Mouse (Mus musculus) telencephalon, adult 2 months (tissue): ENCODE measurements around the gene Olfr979.
"Not testable (repeated sequence)": the region's sequence is repeated elsewhere in the genome, so short reads cannot be mapped to it uniquely, and the experiment has no call there.

Experiments used
- DNase-seq: peaks from one replicate; pipeline ENCODE4 v3.0.0-alpha.2; 2011; ENCODE audit warnings: low read depth, low spot score

Gene Olfr979

DNA sequence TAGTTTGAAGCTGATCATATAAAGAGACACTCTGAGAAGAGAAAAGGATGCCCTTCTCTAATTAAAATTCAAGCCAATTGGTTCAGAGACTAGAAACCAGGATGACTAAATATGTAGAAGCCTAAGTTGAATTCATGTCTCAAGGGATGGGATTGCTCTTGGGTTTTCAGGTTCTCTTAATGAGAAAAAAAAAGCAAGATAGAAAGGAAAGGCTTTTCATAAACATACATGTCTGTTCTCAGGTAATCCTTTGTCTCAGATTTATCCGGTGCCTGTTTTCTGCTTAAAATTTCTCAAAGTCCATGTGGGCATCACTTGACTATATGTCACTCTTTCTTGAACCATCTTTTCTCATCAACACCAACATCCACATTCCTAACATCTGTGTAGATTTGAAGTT, at the start of gene Olfr979:
TSS of gene Olfr979 (minus strand) at position 101 of the 400 bp plus-strand sequence.
- no peak for DNase-seq

DNA sequence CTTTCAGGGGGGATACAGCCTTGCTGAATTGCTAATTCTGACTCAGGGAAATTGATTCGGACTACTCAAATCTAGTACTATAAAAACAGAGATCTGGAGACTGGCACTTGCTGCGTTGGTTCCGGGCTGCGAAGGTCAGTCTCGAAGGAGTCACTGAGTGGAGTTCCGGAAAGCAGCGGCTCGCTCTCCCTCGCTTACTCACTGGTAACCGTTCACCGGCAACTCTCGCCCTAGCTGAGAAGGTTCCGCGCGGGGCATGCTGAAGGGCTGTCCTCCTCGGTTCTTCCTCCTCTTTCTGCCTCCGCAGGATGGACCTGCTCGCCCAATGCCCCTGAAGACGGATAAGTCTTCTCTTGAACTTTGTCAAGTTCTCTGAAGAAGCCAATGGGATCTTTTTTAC, 46.9 kb upstream of the Olfr979 start:
- DNase-seq: no peak

DNA sequence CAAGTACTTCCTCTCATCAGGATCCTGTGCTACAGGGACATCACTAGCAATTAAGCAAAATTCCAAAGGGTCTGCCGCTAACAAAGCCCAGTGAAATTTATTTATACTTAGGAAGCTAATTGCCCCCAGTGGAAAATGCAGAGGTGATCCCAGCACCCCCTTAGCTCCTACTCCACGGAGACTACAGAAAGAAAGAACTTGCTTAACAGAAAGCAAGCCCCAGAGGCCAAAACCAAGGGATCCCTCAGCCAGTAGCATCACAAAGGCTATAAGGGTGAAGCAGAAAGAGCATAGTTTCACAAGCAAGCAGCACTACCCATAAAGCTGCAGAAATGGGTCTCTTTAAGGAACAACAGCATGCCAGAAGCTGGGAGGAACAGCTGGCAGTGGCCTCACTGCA, 17.9 kb upstream of the Olfr979 start, which contains the start of gene Olfr981:
TSS of gene Olfr981 (plus strand) at position 301 of the 400 bp plus-strand sequence.
- no peak for DNase-seq

DNA sequence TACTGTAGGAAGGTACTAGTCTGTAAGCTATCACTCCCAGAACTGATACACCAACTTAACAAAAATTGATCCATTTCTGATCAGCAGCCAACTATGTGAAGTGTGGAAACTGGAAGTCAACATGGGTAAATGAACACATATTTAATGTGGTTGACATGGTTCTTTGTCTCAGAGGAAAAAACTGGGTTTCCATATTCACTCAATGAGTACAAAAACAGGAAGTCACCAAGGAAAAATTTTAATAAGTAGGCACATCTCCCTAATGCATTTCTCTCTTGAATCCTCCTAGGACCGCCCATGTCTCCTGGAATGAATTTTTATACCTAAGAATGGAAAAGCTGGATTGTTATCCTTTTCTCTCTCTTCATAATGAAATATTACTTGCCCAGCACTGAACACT, 6.2 kb upstream of the Olfr979 start, which contains the start of gene Olfr980:
TSS of gene Olfr980 (minus strand) at position 101 of the 400 bp plus-strand sequence.
- DNase-seq: no peak

DNA sequence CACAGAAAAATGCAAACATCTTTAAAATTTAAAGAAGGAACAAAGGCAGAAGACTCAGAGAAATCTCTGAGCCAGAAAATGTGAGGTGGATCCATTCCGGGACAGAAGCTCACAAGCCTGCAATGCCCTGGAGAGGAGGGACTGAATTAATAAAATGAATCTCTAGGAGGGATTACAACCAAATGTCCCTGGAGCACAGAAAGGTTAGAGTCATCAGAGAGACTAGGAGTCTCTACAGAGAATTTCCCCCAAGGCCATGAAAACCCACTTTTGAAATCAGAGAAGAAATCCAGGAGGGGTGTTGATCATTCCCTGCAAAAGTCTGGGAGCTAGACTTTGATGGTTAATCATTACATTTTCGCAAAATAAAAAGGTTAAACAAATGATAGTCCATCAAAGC, 11.5 kb downstream of the Olfr979 start, which contains the start of gene Olfr978:
TSS of gene Olfr978 (plus strand) at position 301 of the 400 bp plus-strand sequence.
- DNase-seq: no peak

DNA sequence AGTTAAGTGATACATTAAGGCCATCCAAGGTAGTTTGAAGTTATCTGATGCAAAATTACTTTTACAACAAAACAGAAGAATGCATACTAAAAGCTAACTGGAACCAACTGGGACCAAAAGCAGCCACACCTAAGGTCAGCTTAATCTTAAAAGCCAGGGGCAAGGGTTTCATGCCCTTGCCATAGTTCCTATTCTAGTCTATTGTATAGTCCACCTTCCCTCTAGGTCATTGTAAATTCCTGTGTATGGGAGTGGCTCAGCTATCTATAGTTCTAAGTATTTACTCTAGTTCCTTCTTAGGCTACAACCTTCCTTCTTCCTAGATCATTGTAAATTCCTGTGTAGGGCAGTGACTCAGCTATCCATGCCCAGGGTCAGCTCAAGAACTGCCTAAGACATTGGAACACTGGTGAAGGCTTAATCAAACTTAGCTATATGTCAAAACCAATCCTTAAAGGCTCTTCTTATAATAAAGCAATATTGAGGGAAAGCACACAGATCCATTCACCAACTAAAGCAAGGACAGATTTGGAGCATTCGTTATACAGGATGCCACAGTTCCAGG, 26.6 kb downstream of the Olfr979 start:
- not testable (repeated sequence) for DNase-seq

DNA sequence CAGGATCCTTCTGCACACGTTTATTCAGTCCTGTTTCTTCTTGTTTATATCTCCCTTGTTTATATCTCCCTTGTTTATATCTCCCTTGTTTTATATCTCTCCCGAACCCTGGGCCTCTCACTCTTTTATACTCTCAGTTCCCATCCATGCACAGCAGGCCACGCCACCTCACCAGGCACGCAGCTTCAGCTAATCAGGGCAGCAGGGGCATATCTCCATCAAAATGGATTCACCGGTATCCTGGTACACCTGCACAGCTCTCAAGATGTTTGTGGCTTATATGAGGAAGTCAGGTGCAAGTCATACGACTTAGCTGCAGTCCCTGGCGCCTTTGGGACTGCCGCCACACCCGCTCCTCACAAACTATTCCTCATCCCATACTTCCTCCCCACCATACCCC, 42.2 kb downstream of the Olfr979 start, which contains the start of gene Olfr976:
TSS of gene Olfr976 (minus strand) at position 101 of the 400 bp plus-strand sequence.
- DNase-seq: not testable (repeated sequence)

DNA sequence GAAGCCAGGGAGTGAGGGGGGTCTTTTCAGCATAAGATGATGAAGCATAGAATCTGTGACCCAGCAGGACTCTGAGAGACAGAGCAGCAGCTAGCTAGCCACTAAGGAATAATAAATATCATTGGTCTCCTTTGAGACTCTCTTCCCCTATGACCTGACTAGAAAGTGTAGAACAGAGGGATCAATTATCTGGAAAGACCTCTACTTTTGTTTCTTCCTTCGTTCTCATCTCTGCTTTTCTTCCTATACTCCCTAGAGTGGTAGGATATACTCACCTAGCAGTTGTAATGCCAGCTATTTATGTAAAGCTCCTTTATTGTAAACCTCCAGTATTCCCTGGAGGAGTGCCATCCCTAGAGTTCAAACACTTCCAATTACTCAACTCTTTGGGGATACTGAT, 51.3 kb downstream of the Olfr979 start, which contains the start of gene Olfr975:
TSS of gene Olfr975 (minus strand) at position 101 of the 400 bp plus-strand sequence.
- DNase-seq: no peak
